Mouse (Mus musculus): ENCODE results near the gene Trpm4.

Trpm4 gene

GRCm38 (mm10) chr7:45312686-45313453, 20.7 kb downstream of the Trpm4 start:
- DNase-seq (ENCODE audit: low read depth, low spot score), result peak; percentile 43

- no peak for DNase-seq (ENCODE audit: low read depth, low spot score)
These were observed 21.6 kb downstream of the Trpm4 start for GRCm38 (mm10) chr7:45312023-45312422.

- DNase-seq (ENCODE audit: low read depth, low spot score), result peak; percentile 78
These were observed 24.1 kb downstream of the Trpm4 start for GRCm38 (mm10) chr7:45309455-45309854.

GRCm38 (mm10) chr7:45308551-45309240, 24.9 kb downstream of the Trpm4 start:
- DNase-seq (ENCODE audit: low read depth, low spot score), result no peak

- DNase-seq (ENCODE audit: low read depth, low spot score), result peak; percentile 92
These were observed 28.3 kb downstream of the Trpm4 start for GRCm38 (mm10) chr7:45305275-45305674.

- DNase-seq (ENCODE audit: low read depth, low spot score), result peak; percentile 51
These were observed 28.7 kb downstream of the Trpm4 start for GRCm38 (mm10) chr7:45304869-45305268.

GRCm38 (mm10) chr7:45302626-45303025, 31.0 kb downstream of the Trpm4 start:
- DNase-seq (ENCODE audit: low read depth, low spot score), result no peak

GRCm38 (mm10) chr7:45300270-45300669, 33.3 kb downstream of the Trpm4 start:
- DNase-seq (ENCODE audit: low read depth, low spot score), result peak; percentile 88

GRCm38 (mm10) chr7:45299752-45300151, 33.8 kb downstream of the Trpm4 start:
- peak; percentile 90 for DNase-seq (ENCODE audit: low read depth, low spot score)

GRCm38 (mm10) chr7:45297563-45297962, 36.0 kb downstream of the Trpm4 start:
- no peak for DNase-seq (ENCODE audit: low read depth, low spot score)

GRCm38 (mm10) chr7:45296626-45297025, 37.0 kb downstream of the Trpm4 start:
- DNase-seq (ENCODE audit: low read depth, low spot score), result no peak

- peak; percentile 27 for DNase-seq (ENCODE audit: low read depth, low spot score)
These were observed 47.1 kb downstream of the Trpm4 start for GRCm38 (mm10) chr7:45286486-45286885.

GRCm38 (mm10) chr7:45277136-45277760, 56.3 kb downstream of the Trpm4 start, which contains the start of gene Slc6a21:
Gene Slc6a21, plus strand, starts transcription at chr7:45277513.
- peak; percentile 58 for DNase-seq (ENCODE audit: low read depth, low spot score)

- no peak for DNase-seq (ENCODE audit: low read depth, low spot score)
These were observed 59.9 kb downstream of the Trpm4 start for GRCm38 (mm10) chr7:45273672-45274071.

GRCm38 (mm10) chr7:45272786-45273412, 60.7 kb downstream of the Trpm4 start:
- no peak for DNase-seq (ENCODE audit: low read depth, low spot score)

GRCm38 (mm10) chr7:45265518-45265917, 68.1 kb downstream of the Trpm4 start:
- DNase-seq (ENCODE audit: low read depth, low spot score), result no peak

GRCm38 (mm10) chr7:45264348-45264747, 69.2 kb downstream of the Trpm4 start:
- DNase-seq (ENCODE audit: low read depth, low spot score), result no peak

GRCm38 (mm10) chr7:45263006-45263607, 70.5 kb downstream of the Trpm4 start:
- peak; percentile 53 for DNase-seq (ENCODE audit: low read depth, low spot score)

GRCm38 (mm10) chr7:45262266-45262665, 71.3 kb downstream of the Trpm4 start:
- DNase-seq (ENCODE audit: low read depth, low spot score), result peak; percentile 32

- DNase-seq (ENCODE audit: low read depth, low spot score), result no peak
These were observed 74.3 kb downstream of the Trpm4 start for GRCm38 (mm10) chr7:45259281-45259680.

- peak; percentile 82 for DNase-seq (ENCODE audit: low read depth, low spot score)
These were observed 76.3 kb downstream of the Trpm4 start for GRCm38 (mm10) chr7:45257063-45257840.
